In genomic region chr4:44578591-44578990, GRCm38 (mm10) we compare ENCODE assay signal across 15 mouse cellular contexts.
DNase-seq lines count a peak whose midpoint lies in the region; ATAC-seq lines count a peak whose summit lies in the region.
"Had no signal": no experiment of that assay in that cellular context is flagged by ENCODE, and none has a peak within 500 bp of the region (broad histone marks: within the 10 kb centered on the region; RNA-seq: fewer than 3 reads in every experiment).

No protein-coding gene starts in this region.

- H3K27me3 ChIP-seq in kidney, embryonic 16.5 days (ENCODE audit: insufficient read depth, low read length): no peaks in the 10 kb centered on the region
- H3K27me3 ChIP-seq in limb, embryonic 10.5 days (ENCODE audit: low read depth, poor library complexity, severe bottlenecking): peaks cover 10% of the 10 kb centered on the region; the same call in 1 of the 2 replicates
- H3K27me3 ChIP-seq: stomach, embryonic 15.5 days had no signal

- no peak overlapping the region for H3K4me2 ChIP-seq in kidney, embryonic 16.5 days (replicated peaks; ENCODE audit: low read depth, low read length)
- H3K4me2 ChIP-seq: heart, embryonic 15.5 days; limb, embryonic 13.5 days; midbrain, embryonic 15.5 days; stomach, embryonic 15.5 days had no signal

- H3K27ac ChIP-seq in kidney, embryonic 16.5 days (ENCODE audit: low read length): no peak overlapping the region
- H3K27ac ChIP-seq in limb, embryonic 10.5 days: no peak overlapping the region
- H3K27ac ChIP-seq: heart, embryonic 15.5 days; limb, embryonic 13.5 days; midbrain, embryonic 15.5 days; stomach, embryonic 15.5 days had no signal

- DNase-seq in adrenal gland, postnatal 10 days: peak; percentile 52
- no peak for DNase-seq in adrenal gland, adult 18-20 months (ENCODE audit: low spot score in 2 of 2)
- DNase-seq in kidney, postnatal 4 days: peak; percentile 77
- peak; percentile 37 for DNase-seq in R1 (ENCODE audit: low read depth, low spot score)
- DNase-seq in limb, embryonic 10.5 days (ENCODE audit: low spot score): peak; percentile 80
- no peak for DNase-seq in right cerebral cortex, postnatal 25 days
- no peak for DNase-seq in frontal cortex, postnatal 36 days (ENCODE audit: low spot score in 2 of 2)
- DNase-seq: cerebellum, adult 9-10 months; forebrain, postnatal 0 days; right cerebral cortex, adult 18-20 months had no signal

- 53% methylated on average over 5 of the region's 5 CpGs for WGBS in kidney, embryonic 16.5 days
- WGBS in limb, embryonic 10.5 days: 49% methylated on average over 5 of the region's 5 CpGs

- H3K4me3 ChIP-seq in kidney, embryonic 16.5 days (ENCODE audit: low read length): no peak overlapping the region
- H3K4me3 ChIP-seq in limb, embryonic 10.5 days: no peak overlapping the region
- H3K4me3 ChIP-seq: heart, embryonic 15.5 days; limb, embryonic 13.5 days; midbrain, embryonic 15.5 days; stomach, embryonic 15.5 days had no signal

- H3K36me3 ChIP-seq in kidney, embryonic 16.5 days (ENCODE audit: insufficient read depth, low read length): no peaks in the 10 kb centered on the region
- no peaks in the 10 kb centered on the region for H3K36me3 ChIP-seq in limb, embryonic 10.5 days
- H3K36me3 ChIP-seq: heart, embryonic 15.5 days; limb, embryonic 13.5 days; midbrain, embryonic 15.5 days; stomach, embryonic 15.5 days had no signal

- ATAC-seq in kidney, embryonic 16.5 days (ENCODE audit: low FRiP score, low TSS enrichment): no peak
- ATAC-seq: forebrain, postnatal 0 days; midbrain, embryonic 15.5 days had no signal

- no peaks in the 10 kb centered on the region for H3K9me3 ChIP-seq in kidney, embryonic 16.5 days (ENCODE audit: low read length)
- H3K9me3 ChIP-seq in limb, embryonic 10.5 days (replicated peaks): no peaks in the 10 kb centered on the region
- H3K9me3 ChIP-seq: heart, embryonic 15.5 days; limb, embryonic 13.5 days; midbrain, embryonic 15.5 days; stomach, embryonic 15.5 days had no signal

- no peaks in the 10 kb centered on the region for H3K4me1 ChIP-seq in kidney, embryonic 16.5 days (ENCODE audit: insufficient read depth, low read length)
- no peaks in the 10 kb centered on the region for H3K4me1 ChIP-seq in limb, embryonic 10.5 days
- H3K4me1 ChIP-seq: heart, embryonic 15.5 days; limb, embryonic 13.5 days; stomach, embryonic 15.5 days had no signal

- H3K9ac ChIP-seq in kidney, embryonic 16.5 days (replicated peaks; ENCODE audit: low read length): no peak overlapping the region
- H3K9ac ChIP-seq: forebrain, postnatal 0 days; heart, embryonic 15.5 days; limb, embryonic 13.5 days; midbrain, embryonic 15.5 days; stomach, embryonic 15.5 days had no signal

Comparison
In these comparisons a context has a peak if more than half of its experiments do, and no peak if none do; other contexts are left out.
1. DNase-seq: peak in adrenal gland, postnatal 10 days (single experiment), kidney, postnatal 4 days (2 of 2), R1 (single experiment) and limb, embryonic 10.5 days (single experiment); none in adrenal gland, adult 18-20 months (0 of 2), right cerebral cortex, postnatal 25 days (single experiment) and frontal cortex, postnatal 36 days (0 of 2).